Mouse (Mus musculus) bone marrow macrophage, adult 2 months (primary cell): Measurements from ENCODE around the gene Serpini1.

Experiments
- CTCF ChIP-seq: IDR thresholded peaks from 2 replicates; pipeline ENCODE4 v1.5.1; 2012; ENCODE audit warnings: low read depth, mild to moderate bottlenecking, low read length, moderate library complexity
- POLR2A ChIP-seq: IDR thresholded peaks from 2 replicates; pipeline ENCODE4 v1.6.1; 2012; ENCODE audit warnings: mild to moderate bottlenecking, low read depth, low read length, borderline replicate concordance

DNA sequence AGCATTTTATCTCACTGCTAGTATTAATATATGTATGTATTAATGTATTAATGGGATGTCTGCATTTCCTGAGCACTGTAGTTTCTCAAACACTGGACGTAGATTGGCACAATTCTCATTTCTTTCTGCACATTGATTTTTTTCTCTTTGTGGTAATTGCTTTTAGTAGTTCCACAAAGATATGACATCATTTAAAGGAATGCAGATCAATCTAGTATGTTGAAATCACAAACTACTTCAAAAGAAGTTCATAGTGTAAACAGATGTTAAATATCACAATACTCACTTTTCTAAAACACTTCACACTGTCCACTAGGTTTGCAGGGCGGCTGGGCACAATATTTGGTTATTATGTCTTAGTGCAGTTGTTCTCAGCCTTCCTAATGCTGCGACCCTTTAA is 26.3 kb upstream of the Serpini1 start:
- TF ChIP-seq POLR2A (no peak), CTCF (no peak)
